Mouse (Mus musculus): ENCODE results near the gene Cbr4. TPM values are rescaled to one million over a fixed set of nuclear protein-coding genes. Genes with fewer than 3 reads are reported as not detected.

The Cbr4 gene
- polyA plus RNA-seq, 1 experiment from 2014 or later = 33.3 TPM

DNA sequence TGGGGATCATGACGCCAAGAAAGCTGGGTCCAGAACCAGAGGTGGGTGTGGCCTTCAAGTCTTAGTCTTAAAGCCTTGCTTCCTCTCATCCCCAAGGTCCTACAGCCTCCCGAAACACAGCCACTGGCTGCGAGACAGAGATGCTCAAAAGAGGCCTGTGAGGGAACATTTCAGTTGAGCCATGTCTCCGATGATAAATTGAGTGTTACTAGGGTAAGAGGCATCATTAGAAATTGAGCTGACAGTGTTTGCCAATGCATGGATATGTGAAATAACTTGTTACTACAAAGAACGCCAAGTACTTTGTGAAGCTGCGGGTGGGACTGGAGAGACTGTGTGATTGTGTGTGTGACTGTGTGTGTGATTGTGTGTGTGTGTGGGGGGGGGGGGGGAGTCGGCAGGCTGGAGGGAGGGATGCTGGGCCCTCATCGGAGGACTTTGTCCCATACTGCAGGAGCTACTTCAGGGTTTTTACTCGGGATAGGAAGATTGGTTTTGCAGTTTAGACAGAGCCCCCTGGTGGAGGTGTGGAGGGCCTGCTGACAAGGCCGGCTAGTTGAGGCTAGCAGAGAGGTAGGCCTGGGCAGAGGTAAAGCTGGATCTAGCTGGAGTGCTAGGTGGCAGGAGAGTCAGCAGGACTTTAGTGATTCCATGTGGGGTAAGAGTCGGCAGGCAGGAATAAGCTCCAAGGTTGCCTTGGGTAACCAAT is 7.9 kb upstream of the Cbr4 start:
- Histone ChIP-seq H3K27me3 (ENCODE audit: control insufficient read depth, insufficient read depth, low read depth, low read length) (no peaks in the 10 kb centered on the region), H3K9me3 (ENCODE audit: control insufficient read depth, low read length) (no peaks in the 10 kb centered on the region), H3K36me3 (ENCODE audit: control insufficient read depth, insufficient read depth, low read length) (no peaks in the 10 kb centered on the region), H3K4me3 (ENCODE audit: low read length) (no peak overlapping the region), H3K4me2 (ENCODE audit: low read depth, low read length) (no peak overlapping the region), H3K9ac (ENCODE audit: low read length) (no peak overlapping the region), H3K27ac (ENCODE audit: low read length) (no peak overlapping the region), H3K4me1 (replicated peaks; ENCODE audit: control insufficient read depth, insufficient read depth, low read length) (0 out of 2 replicates have a peak, but pooled peaks cover 2% of the 10 kb centered on the region)
- WGBS = 36% methylated on average over 11 of the region's 11 CpGs
- ATAC-seq (ENCODE audit: low read depth) = peak; percentile 58

DNA sequence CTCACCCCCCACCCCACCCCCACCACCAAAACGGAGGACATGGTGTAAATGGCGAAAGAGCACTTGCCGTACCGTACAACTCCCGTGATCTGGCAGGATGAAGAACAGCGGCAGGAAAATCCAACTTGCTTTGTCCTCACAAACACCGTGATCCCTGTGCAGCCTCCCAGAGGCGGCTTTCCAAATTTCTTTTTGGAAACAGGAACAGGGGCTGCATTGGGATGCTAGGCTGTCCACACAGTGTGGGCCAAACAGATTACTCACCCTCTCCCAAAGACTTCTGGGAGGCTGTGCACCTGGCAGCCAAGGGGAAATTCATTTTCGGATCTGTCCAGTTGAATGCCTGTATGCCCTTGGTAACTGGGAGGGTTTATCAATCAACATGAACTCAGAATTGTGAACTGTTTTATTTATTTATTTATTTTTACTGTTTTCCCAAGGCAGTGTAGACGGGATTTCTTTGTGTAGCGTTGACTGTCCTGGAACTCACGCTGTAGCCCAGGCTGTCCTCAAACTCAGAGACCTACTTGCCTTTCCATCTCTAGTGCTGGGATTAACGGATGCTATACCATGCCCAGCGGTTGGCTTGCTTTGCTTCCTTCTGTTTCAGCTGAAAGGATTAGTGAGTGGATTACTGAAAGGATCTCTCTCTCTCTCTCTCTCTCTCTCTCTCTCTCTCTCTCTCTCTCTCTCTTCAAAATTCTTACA is 7.1 kb upstream of the Cbr4 start:
- 81% methylated on average over 14 of the region's 14 CpGs for WGBS

GRCm38 (mm10) chr8:61486923-61487529 is 508 bp upstream of the Cbr4 start:
- WGBS = 93% methylated on average over 2 of the region's 2 CpGs
- Histone ChIP-seq H3K9me3 (ENCODE audit: control insufficient read depth, low read length) (no peaks in the 10 kb centered on the region), H3K9ac (ENCODE audit: low read length) (no peak overlapping the region), H3K4me1 (replicated peaks; ENCODE audit: control insufficient read depth, insufficient read depth, low read length) (no peaks in the 10 kb centered on the region), H3K4me2 (ENCODE audit: low read depth, low read length) (no peak overlapping the region), H3K27me3 (ENCODE audit: control insufficient read depth, insufficient read depth, low read depth, low read length) (no peaks in the 10 kb centered on the region), H3K36me3 (ENCODE audit: control insufficient read depth, insufficient read depth, low read length) (no peaks in the 10 kb centered on the region; the same call in 1 of the 2 replicates), H3K4me3 (ENCODE audit: low read length) (peak overlapping the region; percentile 75; the same call in 1 of the 2 replicates), H3K27ac (ENCODE audit: low read length) (no peak overlapping the region)
- ATAC-seq (ENCODE audit: low read depth) = no peak; the same call in 1 of the 2 replicates

More for the DNA sequence above, 7.1 kb upstream of the Cbr4 start:
- Histone ChIP-seq H3K27ac (ENCODE audit: low read length) (no peak overlapping the region), H3K36me3 (ENCODE audit: control insufficient read depth, insufficient read depth, low read length) (no peaks in the 10 kb centered on the region), H3K4me1 (replicated peaks; ENCODE audit: control insufficient read depth, insufficient read depth, low read length) (0 out of 2 replicates have a peak, but pooled peaks cover 2% of the 10 kb centered on the region), H3K9me3 (ENCODE audit: control insufficient read depth, low read length) (no peaks in the 10 kb centered on the region), H3K9ac (ENCODE audit: low read length) (no peak overlapping the region), H3K4me3 (ENCODE audit: low read length) (no peak overlapping the region), H3K4me2 (ENCODE audit: low read depth, low read length) (no peak overlapping the region), H3K27me3 (ENCODE audit: control insufficient read depth, insufficient read depth, low read depth, low read length) (no peaks in the 10 kb centered on the region)
- no peak for ATAC-seq (ENCODE audit: low read depth)

DNA sequence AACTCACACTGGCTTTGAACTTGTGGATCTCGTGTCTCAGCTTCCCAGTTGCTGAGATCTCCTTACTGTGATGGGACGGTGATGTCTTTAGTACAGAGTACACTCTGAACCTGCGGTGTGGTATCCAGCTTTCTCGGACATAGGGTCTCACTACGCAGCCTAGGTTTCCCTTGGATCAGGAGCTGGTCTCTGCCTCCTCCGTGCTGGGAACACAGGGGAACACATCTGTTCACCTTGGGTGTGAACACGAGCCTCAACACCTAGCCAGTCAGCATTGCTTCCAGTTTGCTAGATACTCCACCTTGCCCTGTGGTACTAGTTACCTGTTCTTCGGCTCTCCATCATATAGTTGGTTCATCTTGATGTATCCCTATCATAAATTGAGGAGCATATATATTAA is 1.1 kb downstream of the Cbr4 start:
- Histone ChIP-seq H3K4me2 (ENCODE audit: low read depth, low read length) (peak overlapping the region; percentile 65), H3K4me1 (replicated peaks; ENCODE audit: control insufficient read depth, insufficient read depth, low read length) (no peaks in the 10 kb centered on the region), H3K9me3 (ENCODE audit: control insufficient read depth, low read length) (no peaks in the 10 kb centered on the region), H3K9ac (ENCODE audit: low read length) (peak overlapping the region; percentile 89; the same call in 1 of the 2 replicates), H3K36me3 (ENCODE audit: control insufficient read depth, insufficient read depth, low read length) (no peaks in the 10 kb centered on the region; the same call in 1 of the 2 replicates), H3K27me3 (ENCODE audit: control insufficient read depth, insufficient read depth, low read depth, low read length) (no peaks in the 10 kb centered on the region), H3K27ac (ENCODE audit: low read length) (no peak overlapping the region), H3K4me3 (ENCODE audit: low read length) (no peak overlapping the region; the same call in 1 of the 2 replicates)
- 89% methylated on average over 8 of the region's 8 CpGs for WGBS
- ATAC-seq (ENCODE audit: low read depth) = no peak

DNA sequence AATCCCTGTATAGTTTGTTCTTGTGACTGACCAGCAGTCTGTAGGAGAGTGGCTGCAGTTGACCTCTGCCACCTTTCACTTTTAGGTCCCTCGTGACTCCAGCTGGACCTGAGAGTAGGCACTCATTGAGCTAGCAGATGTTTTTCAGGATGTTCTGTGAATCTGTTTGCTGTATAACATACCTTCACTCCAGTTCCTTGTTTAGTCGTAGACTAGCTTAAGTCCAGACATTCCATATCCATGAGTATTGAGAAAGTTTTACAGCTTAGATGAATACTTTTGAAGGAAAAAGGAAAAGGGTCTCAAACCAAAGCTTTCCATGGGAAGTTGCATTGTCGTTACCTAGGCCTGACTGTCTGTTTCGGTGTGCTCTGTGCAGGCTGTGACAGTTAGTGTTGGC is 9.6 kb downstream of the Cbr4 start:
- no peak overlapping the region for H3K4me2 ChIP-seq (ENCODE audit: low read depth, low read length)
- WGBS = 78% methylated on average over 4 of the region's 4 CpGs
- no peak for ATAC-seq (ENCODE audit: low read depth)
- no peaks in the 10 kb centered on the region for H3K27me3 ChIP-seq (ENCODE audit: control insufficient read depth, insufficient read depth, low read depth, low read length)
- H3K9ac ChIP-seq (ENCODE audit: low read length) = no peak overlapping the region
- H3K36me3 ChIP-seq (ENCODE audit: control insufficient read depth, insufficient read depth, low read length) = no peaks in the 10 kb centered on the region; the same call in 1 of the 2 replicates
- H3K4me3 ChIP-seq (ENCODE audit: low read length) = no peak overlapping the region
- no peaks in the 10 kb centered on the region for H3K4me1 ChIP-seq (replicated peaks; ENCODE audit: control insufficient read depth, insufficient read depth, low read length)
- no peak overlapping the region for H3K27ac ChIP-seq (ENCODE audit: low read length)
- H3K9me3 ChIP-seq (ENCODE audit: control insufficient read depth, low read length) = no peaks in the 10 kb centered on the region

DNA sequence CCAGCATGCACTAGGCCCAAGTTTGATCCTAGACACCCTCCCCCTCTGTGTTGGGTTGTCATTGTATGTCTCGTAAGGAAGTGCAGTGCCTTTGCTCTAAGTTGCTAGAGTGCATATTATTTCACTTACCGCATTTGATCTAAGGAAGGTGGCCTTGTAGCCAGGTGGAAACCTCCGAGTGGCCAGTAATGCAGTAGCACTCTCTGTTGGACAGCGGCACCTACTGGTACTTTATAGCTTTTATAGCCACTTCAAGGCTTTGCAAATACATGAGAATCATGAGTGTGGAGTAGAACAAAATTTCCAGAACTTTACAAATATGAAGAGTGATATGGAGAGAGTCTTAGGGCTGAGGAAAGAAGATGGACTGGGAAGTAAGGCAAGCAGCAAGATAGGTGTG is 11.5 kb downstream of the Cbr4 start:
- Histone ChIP-seq H3K27ac (ENCODE audit: low read length) (no peak overlapping the region), H3K9me3 (ENCODE audit: control insufficient read depth, low read length) (no peaks in the 10 kb centered on the region), H3K9ac (ENCODE audit: low read length) (no peak overlapping the region), H3K27me3 (ENCODE audit: control insufficient read depth, insufficient read depth, low read depth, low read length) (no peaks in the 10 kb centered on the region), H3K4me1 (replicated peaks; ENCODE audit: control insufficient read depth, insufficient read depth, low read length) (no peaks in the 10 kb centered on the region), H3K36me3 (ENCODE audit: control insufficient read depth, insufficient read depth, low read length) (peaks cover 5% of the 10 kb centered on the region), H3K4me2 (ENCODE audit: low read depth, low read length) (no peak overlapping the region), H3K4me3 (ENCODE audit: low read length) (no peak overlapping the region)
- 0 out of 2 replicates have a peak, but pooled peaks have one; percentile 43 for ATAC-seq (ENCODE audit: low read depth)
- WGBS = 44% methylated on average over 4 of the region's 4 CpGs

GRCm38 (mm10) chr8:61500914-61501313 is 13.4 kb downstream of the Cbr4 start:
- no peak for ATAC-seq (ENCODE audit: low read depth)
- no peak overlapping the region for H3K4me2 ChIP-seq (ENCODE audit: low read depth, low read length)
- no peaks in the 10 kb centered on the region for H3K27me3 ChIP-seq (ENCODE audit: control insufficient read depth, insufficient read depth, low read depth, low read length)
- H3K27ac ChIP-seq (ENCODE audit: low read length) = no peak overlapping the region
- 38% methylated on average over 3 of the region's 3 CpGs for WGBS
- peaks cover 5% of the 10 kb centered on the region for H3K36me3 ChIP-seq (ENCODE audit: control insufficient read depth, insufficient read depth, low read length)
- H3K9me3 ChIP-seq (ENCODE audit: control insufficient read depth, low read length) = no peaks in the 10 kb centered on the region
- no peak overlapping the region for H3K9ac ChIP-seq (ENCODE audit: low read length)
- H3K4me3 ChIP-seq (ENCODE audit: low read length) = no peak overlapping the region
- no peaks in the 10 kb centered on the region for H3K4me1 ChIP-seq (replicated peaks; ENCODE audit: control insufficient read depth, insufficient read depth, low read length)

DNA sequence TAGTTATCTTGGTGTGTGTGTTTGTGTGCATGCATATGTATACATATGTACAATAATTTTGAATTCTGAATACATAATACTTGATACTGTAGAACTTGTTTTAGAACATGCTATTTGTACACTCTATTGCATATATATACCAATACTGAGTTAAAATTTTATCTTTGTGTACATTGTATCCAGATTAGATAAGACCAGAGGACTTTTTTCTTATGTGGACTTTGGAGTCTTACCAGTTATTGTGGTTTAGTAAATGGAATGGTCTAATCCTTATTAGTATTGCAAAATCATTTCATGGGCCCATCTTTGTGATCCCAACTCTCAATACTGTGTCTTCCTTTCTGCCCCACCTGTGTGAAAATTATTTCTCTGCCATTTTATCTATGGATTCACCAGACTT is 14.7 kb downstream of the Cbr4 start:
- no peaks in the 10 kb centered on the region for H3K4me1 ChIP-seq (replicated peaks; ENCODE audit: control insufficient read depth, insufficient read depth, low read length)
- no peak overlapping the region for H3K9ac ChIP-seq (ENCODE audit: low read length)
- H3K27me3 ChIP-seq (ENCODE audit: control insufficient read depth, insufficient read depth, low read depth, low read length) = no peaks in the 10 kb centered on the region
- no peak overlapping the region for H3K4me3 ChIP-seq (ENCODE audit: low read length)
- H3K9me3 ChIP-seq (ENCODE audit: control insufficient read depth, low read length) = no peaks in the 10 kb centered on the region
- H3K36me3 ChIP-seq (ENCODE audit: control insufficient read depth, insufficient read depth, low read length) = peaks cover 5% of the 10 kb centered on the region
- no peak for ATAC-seq (ENCODE audit: low read depth)
- H3K4me2 ChIP-seq (ENCODE audit: low read depth, low read length) = no peak overlapping the region
- H3K27ac ChIP-seq (ENCODE audit: low read length) = no peak overlapping the region
